Mouse (Mus musculus): ENCODE measurements at regions not wholly inside any gene's neighbourhood (a gene's known extent, or its start where the extent isn't known, plus 50 kb on each side); places are given as distances from the start of the nearest gene placed in this dataset.

DNA sequence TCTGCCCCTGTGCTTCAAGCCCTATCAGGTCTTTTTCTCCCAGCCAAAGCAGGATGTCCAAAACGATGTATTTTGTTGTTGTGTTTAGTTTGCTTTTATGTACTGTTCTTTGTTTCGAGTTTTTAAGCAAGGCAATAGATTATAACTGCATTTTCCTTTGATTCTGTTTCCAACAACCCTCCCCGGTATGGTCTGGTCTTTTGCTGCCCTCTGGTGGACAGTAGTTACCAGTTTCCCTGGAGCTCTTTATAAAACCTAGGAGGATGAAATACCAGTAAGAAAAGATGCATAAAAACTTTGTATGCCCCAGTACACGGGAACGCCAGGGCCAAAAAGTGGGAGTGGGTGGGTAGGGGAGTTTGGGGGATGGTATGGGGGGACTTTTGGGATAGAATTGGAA lies 73.9 kb upstream of the Itm2a start:
- in situ Hi-C loops (cut with MboI, MseI) = loop anchor here (25.0 kb wide), 1 partner anchor 690 kb away; no protein-coding TSS in a partner anchor

DNA sequence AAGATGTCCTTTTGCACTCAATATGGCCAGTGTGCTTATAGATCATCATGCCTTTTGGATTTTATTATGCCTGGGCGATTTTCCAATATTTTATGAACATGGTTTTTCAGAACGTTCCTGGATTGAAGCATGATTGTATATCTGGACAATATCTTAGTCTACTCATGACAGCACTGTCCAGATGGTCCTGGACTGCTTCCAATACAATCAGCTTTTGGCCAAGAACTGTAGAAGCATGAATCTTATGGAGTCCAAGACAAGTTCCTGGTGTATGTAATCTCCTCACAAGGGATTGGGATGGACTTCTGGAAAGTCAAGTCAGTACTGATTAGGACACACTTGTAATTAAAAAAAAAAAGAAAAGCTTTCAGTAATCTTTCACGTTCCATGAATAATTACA lies 66.1 kb upstream of the Itm2a start:
- in situ Hi-C loops (cut with MboI, MseI) = no loop called here
